Mouse (Mus musculus) heart, adult 2 months (tissue): ENCODE results near the gene Zfp511.

ENCODE experiments used
- CTCF ChIP-seq: fragments of 200-600 bp; IDR thresholded peaks from 2 replicates; pipeline ENCODE4 v1.8.1; 2022; ENCODE audit warnings: antibody characterized with exemption, mild to moderate bottlenecking, moderate library complexity
- EP300 ChIP-seq: fragments of 200-500 bp; IDR thresholded peaks from 2 replicates; pipeline ENCODE4 v1.6.1; 2011; ENCODE audit warnings: low read depth, low read length, control low read depth; ENCODE audit not compliant: insufficient read depth
- POLR2A ChIP-seq: fragments of 200-500 bp; IDR thresholded peaks from 2 replicates; pipeline ENCODE4 v1.6.1; 2011; ENCODE audit warnings: mild to moderate bottlenecking, low read depth, low read length, control low read depth; ENCODE audit not compliant: insufficient read depth

- TF ChIP-seq EP300, result no peak
- no peak for TF ChIP-seq CTCF
- TF ChIP-seq POLR2A, result no peak
These were observed 45.4 kb downstream of the Zfp511 start for GRCm38 (mm10) chr7:140081408-140082241.
